Mouse (Mus musculus): ENCODE results near the gene Fam162b. TPM values are rescaled to one million over a fixed set of nuclear protein-coding genes. Genes with fewer than 3 reads are reported as not detected.

Fam162b gene
- polyA plus RNA-seq (2015; fragmentation: Nextera tagmentation; extraction: Ambion mirVana) = 7.7 and 10.5 TPM in 2 replicates

DNA sequence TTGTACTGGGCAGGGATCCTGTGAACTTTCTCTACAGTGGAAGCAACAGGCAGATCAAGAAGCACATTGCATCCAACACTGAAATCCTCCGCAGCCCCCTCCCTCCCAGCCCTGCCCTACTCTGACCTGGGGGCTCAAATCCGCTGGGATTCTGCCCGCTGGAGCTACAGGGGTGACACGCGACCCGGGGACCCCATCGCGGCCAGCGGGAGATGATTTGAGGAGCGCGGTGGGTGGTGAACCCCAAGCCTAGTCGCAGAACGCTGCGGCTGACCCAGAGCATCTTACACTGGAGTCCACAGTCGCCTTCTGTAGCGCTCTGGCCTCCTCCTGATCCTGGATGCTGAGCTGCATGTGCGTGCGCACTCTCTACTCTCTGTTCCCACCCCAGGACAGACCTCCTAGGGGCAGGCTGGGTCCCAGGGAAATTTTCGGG is at the start of gene Fam162b:
Gene Fam162b (minus strand): TSS at position 379 of the 436 bp plus-strand sequence.
- Histone ChIP-seq H3K4me2 (ENCODE audit: low read depth, low read length) (peak within 1 kb of the TSS; percentile 63), H3K4me3 (ENCODE audit: low read length) (peak within 1 kb of the TSS; percentile 41), H3K9me3 (ENCODE audit: control insufficient read depth, low read length) (no peaks in the 10 kb centered on the region), H3K9ac (ENCODE audit: low read depth, low read length) (0 out of 2 replicates have a peak within 1 kb of the TSS, but pooled peaks have one; percentile 21), H3K27me3 (replicated peaks; ENCODE audit: control insufficient read depth, insufficient read depth, low read length) (no peaks in the 10 kb centered on the region), H3K4me1 (ENCODE audit: control insufficient read depth, insufficient read depth, low read length) (peaks cover 5% of the 10 kb centered on the region; the same call in 1 of the 2 replicates), H3K27ac (ENCODE audit: low read length) (no peak within 1 kb of the TSS), H3K36me3 (ENCODE audit: control insufficient read depth, insufficient read depth, low read length) (no peaks in the 10 kb centered on the region)
- WGBS = 3% methylated on average over 19 of the region's 19 CpGs
- peak; percentile 80 for ATAC-seq

DNA sequence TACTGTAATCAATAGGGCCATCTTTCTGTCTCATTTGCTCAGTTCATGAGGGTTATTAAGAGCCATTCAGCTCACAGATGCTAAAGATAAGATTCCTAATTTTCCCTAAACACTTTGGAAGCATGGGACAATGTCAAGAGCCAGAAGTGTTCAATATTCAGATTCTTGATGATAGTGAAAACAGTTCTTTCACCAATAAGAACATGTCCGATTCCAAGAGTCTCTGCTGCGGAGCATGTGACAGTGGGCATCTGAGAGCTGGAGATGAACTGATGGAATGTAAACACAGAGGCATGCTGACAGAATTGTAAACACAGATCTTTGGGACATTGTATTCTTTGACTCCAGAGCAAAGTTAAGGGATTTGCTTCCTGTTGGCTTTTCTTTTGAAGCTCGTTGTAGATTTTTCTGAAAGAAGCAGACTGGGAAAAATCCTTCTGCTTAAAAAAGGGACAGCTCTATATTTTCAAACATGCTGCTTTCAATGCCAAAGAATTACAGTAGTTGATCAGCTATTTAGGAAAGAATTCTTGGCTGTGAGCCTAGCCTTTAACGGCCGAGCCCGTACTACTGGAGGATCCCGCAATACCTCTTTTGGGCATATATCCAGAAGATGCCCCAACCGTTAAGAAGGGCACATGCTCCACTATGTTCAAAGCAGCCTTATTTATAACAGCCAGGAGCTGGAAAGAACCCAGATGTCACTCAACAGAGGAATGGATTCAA is 41.3 kb upstream of the Fam162b start, which contains the start of gene Gprc6a:
Gene Gprc6a (minus strand): TSS at position 51 of the 726 bp plus-strand sequence.
- no peaks in the 10 kb centered on the region for H3K27me3 ChIP-seq (replicated peaks; ENCODE audit: control insufficient read depth, insufficient read depth, low read length)
- ATAC-seq = no peak
- no peak within 1 kb of the TSS for H3K9ac ChIP-seq (ENCODE audit: low read depth, low read length)
- no peaks in the 10 kb centered on the region for H3K4me1 ChIP-seq (ENCODE audit: control insufficient read depth, insufficient read depth, low read length)
- no peak within 1 kb of the TSS for H3K4me3 ChIP-seq (ENCODE audit: low read length)
- H3K27ac ChIP-seq (ENCODE audit: low read length) = no peak within 1 kb of the TSS
- H3K4me2 ChIP-seq (ENCODE audit: low read depth, low read length) = no peak within 1 kb of the TSS
- 41% methylated on average over 8 of the region's 8 CpGs for WGBS
- H3K9me3 ChIP-seq (ENCODE audit: control insufficient read depth, low read length) = no peaks in the 10 kb centered on the region
- H3K36me3 ChIP-seq (ENCODE audit: control insufficient read depth, insufficient read depth, low read length) = no peaks in the 10 kb centered on the region

DNA sequence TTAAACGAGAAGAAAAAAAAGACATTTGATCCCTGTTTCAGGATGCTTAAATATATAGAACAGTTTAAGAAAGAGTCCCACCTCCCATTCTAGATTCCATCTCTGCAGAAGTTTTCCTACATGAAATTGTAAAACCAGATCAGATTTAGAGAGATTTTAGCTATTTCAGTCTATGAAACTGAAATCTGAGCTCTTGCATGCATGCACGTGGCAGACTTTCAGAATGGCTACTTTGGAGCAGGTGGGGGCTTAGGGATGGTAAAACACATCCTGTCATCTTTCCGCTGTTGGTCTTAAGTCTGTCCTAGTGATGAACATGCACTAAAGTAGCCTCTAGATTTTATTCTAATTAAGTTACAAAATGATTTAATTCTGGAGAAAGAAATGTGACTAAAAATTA is 30.9 kb upstream of the Fam162b start:
- WGBS = 88% methylated on average over 3 of the region's 3 CpGs
- no peak overlapping the region for H3K9ac ChIP-seq (ENCODE audit: low read depth, low read length)
- H3K4me2 ChIP-seq (ENCODE audit: low read depth, low read length) = no peak overlapping the region
- H3K27me3 ChIP-seq (replicated peaks; ENCODE audit: control insufficient read depth, insufficient read depth, low read length) = no peaks in the 10 kb centered on the region
- H3K4me1 ChIP-seq (ENCODE audit: control insufficient read depth, insufficient read depth, low read length) = no peaks in the 10 kb centered on the region
- H3K27ac ChIP-seq (ENCODE audit: low read length) = no peak overlapping the region
- no peak overlapping the region for H3K4me3 ChIP-seq (ENCODE audit: low read length)
- no peaks in the 10 kb centered on the region for H3K9me3 ChIP-seq (ENCODE audit: control insufficient read depth, low read length)
- H3K36me3 ChIP-seq (ENCODE audit: control insufficient read depth, insufficient read depth, low read length) = no peaks in the 10 kb centered on the region
- ATAC-seq = no peak

DNA sequence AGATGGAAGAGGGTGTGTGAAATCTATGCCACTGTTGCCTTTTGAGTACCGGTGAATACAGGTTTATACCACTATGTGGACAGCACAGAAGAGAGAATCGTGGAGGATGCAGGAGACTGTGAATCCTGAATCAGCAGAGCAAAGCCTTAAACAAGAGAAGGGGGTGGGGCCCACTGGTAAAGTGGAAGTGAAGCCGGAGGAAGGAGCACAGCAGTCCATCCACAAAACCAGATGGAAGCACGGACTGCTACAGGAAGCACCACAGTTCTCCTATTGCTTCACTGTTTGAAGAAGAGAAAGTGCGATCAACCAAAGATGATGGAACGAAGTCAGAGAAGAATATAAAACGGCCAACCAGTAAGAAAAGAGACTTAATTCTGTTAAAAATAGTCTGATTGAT is 29.8 kb upstream of the Fam162b start:
- Histone ChIP-seq H3K4me2 (ENCODE audit: low read depth, low read length) (no peak overlapping the region), H3K36me3 (ENCODE audit: control insufficient read depth, insufficient read depth, low read length) (no peaks in the 10 kb centered on the region), H3K4me3 (ENCODE audit: low read length) (no peak overlapping the region), H3K27me3 (replicated peaks; ENCODE audit: control insufficient read depth, insufficient read depth, low read length) (no peaks in the 10 kb centered on the region), H3K27ac (ENCODE audit: low read length) (no peak overlapping the region), H3K9me3 (ENCODE audit: control insufficient read depth, low read length) (no peaks in the 10 kb centered on the region), H3K9ac (ENCODE audit: low read depth, low read length) (no peak overlapping the region), H3K4me1 (ENCODE audit: control insufficient read depth, insufficient read depth, low read length) (no peaks in the 10 kb centered on the region)
- ATAC-seq = no peak
- 73% methylated on average over 7 of the region's 7 CpGs for WGBS

DNA sequence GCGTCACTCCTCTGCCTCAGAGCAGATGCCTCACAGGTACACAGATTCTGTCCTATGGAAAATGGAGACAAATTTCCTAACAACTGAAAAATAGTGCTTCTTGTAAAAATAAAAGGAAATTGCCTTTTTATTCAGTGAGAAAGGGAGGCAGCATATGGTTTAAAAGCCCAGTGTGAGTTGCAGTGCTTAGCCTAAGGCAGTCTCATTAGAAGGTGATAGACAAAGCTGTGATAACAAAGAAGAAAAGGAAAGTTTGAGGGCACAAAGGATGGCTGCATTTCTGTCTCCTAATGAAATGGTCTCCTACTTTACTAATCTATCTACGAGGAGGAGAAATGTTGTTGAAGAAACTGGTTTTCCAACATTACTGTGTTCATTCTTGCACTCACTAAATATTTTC is 28.2 kb upstream of the Fam162b start:
- Histone ChIP-seq H3K4me2 (ENCODE audit: low read depth, low read length) (no peak overlapping the region), H3K4me1 (ENCODE audit: control insufficient read depth, insufficient read depth, low read length) (no peaks in the 10 kb centered on the region; the same call in 1 of the 2 replicates), H3K27ac (ENCODE audit: low read length) (no peak overlapping the region), H3K36me3 (ENCODE audit: control insufficient read depth, insufficient read depth, low read length) (no peaks in the 10 kb centered on the region), H3K9me3 (ENCODE audit: control insufficient read depth, low read length) (no peaks in the 10 kb centered on the region), H3K4me3 (ENCODE audit: low read length) (no peak overlapping the region), H3K9ac (ENCODE audit: low read depth, low read length) (no peak overlapping the region), H3K27me3 (replicated peaks; ENCODE audit: control insufficient read depth, insufficient read depth, low read length) (no peaks in the 10 kb centered on the region)
- 87% methylated on average over 2 of the region's 2 CpGs for WGBS
- no peak for ATAC-seq

DNA sequence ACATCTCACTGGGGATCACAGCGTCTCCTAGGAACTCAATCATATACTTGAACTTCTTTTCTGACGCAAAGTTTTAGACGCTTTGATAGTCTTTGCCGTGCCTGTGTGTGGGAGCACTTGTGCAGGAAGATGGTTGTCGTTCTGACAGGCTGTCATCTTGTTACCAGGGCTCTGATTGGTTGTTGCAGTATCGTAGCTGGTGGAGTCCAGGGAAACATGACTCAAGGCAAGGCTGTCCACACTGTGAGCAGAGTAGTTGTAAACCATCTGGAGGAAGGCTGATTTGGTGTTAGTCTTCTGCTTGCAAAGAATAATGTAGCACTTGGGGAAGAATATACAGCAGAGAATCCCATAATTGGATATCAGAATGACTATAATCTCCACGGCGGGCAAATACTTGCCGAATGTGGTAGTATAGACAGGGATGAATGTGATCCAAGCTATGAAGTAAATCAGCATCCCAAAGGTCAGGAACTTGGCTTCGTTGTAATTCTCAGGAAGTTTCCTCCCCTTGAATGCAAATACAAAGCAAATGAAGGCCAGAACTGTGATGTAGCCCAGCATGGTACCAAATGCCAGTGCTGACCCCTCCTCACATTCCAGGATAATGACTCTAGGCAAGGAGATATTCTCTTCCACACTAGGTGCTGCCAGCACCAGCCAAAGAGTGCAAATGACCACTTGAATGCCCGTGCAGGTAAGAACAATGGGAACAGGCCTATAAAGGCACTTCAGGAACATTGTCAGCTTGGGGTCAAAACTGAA is 24.7 kb upstream of the Fam162b start:
- WGBS = 76% methylated on average over 11 of the region's 11 CpGs
- no peaks in the 10 kb centered on the region for H3K9me3 ChIP-seq (ENCODE audit: control insufficient read depth, low read length)
- no peak for ATAC-seq
- no peak overlapping the region for H3K27ac ChIP-seq (ENCODE audit: low read length)
- H3K9ac ChIP-seq (ENCODE audit: low read depth, low read length) = no peak overlapping the region
- H3K4me1 ChIP-seq (ENCODE audit: control insufficient read depth, insufficient read depth, low read length) = no peaks in the 10 kb centered on the region; the same call in 1 of the 2 replicates
- no peaks in the 10 kb centered on the region for H3K27me3 ChIP-seq (replicated peaks; ENCODE audit: control insufficient read depth, insufficient read depth, low read length)
- no peak overlapping the region for H3K4me2 ChIP-seq (ENCODE audit: low read depth, low read length)
- H3K4me3 ChIP-seq (ENCODE audit: low read length) = no peak overlapping the region
- H3K36me3 ChIP-seq (ENCODE audit: control insufficient read depth, insufficient read depth, low read length) = no peaks in the 10 kb centered on the region

DNA sequence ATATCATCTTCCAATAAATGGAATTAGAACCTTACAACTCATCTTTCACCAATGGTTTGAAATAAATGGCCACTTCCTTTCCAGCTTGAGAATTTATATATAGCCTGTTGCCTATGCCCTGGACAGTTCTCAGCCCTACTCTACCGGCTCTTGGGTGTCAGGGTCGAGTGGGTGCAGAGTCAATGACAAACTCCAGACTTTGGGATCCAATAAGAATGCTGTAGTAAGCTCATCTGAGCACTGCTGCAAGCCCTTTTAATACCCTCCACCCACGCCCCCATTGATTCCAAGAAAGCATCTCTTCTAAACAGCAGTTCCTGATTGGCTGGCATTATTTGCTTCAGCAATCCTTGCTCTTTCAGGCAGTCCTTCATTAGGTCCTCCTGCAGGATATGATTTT is 23.1 kb upstream of the Fam162b start:
- Histone ChIP-seq H3K4me1 (ENCODE audit: control insufficient read depth, insufficient read depth, low read length) (no peaks in the 10 kb centered on the region; the same call in 1 of the 2 replicates), H3K27me3 (replicated peaks; ENCODE audit: control insufficient read depth, insufficient read depth, low read length) (no peaks in the 10 kb centered on the region), H3K36me3 (ENCODE audit: control insufficient read depth, insufficient read depth, low read length) (no peaks in the 10 kb centered on the region), H3K9me3 (ENCODE audit: control insufficient read depth, low read length) (no peaks in the 10 kb centered on the region), H3K27ac (ENCODE audit: low read length) (no peak overlapping the region), H3K4me3 (ENCODE audit: low read length) (no peak overlapping the region), H3K4me2 (ENCODE audit: low read depth, low read length) (no peak overlapping the region), H3K9ac (ENCODE audit: low read depth, low read length) (no peak overlapping the region)
- 52% methylated on average over 3 of the region's 3 CpGs for WGBS
- no peak for ATAC-seq

DNA sequence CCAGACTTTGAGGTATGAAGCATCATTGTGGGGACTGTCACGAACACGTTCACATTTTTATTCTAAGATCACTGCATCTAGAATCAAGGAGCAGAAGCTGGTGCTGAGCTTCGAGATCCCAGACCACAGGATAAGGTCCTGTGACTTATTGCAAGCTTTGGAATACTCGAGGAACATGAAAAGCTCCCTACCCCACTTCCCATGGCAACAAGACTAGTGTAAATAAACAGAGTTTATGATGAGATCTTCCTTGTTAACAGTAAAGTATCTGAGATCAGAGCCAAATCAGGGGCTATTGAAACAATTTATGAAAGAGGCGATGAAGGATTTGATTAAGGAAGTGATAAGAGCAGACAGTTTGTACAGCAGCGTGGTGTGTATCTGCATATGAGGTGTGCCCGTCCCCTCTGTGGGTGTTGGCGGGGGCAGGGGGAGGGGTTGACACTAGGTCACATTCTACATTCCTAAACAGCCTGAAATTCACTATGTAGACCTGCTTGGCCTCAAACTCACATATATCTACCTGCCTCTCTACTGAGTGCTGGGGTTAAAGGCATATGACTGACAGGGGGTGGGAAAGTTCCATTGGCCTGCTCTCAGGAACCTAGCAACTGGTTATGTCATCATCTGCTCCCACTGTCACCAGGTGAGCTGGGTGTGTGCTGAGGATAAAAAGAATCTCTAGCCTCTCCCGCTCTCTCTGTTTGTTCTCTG is 21.8 kb upstream of the Fam162b start:
- Histone ChIP-seq H3K9me3 (ENCODE audit: control insufficient read depth, low read length) (no peaks in the 10 kb centered on the region), H3K27me3 (replicated peaks; ENCODE audit: control insufficient read depth, insufficient read depth, low read length) (no peaks in the 10 kb centered on the region), H3K4me1 (ENCODE audit: control insufficient read depth, insufficient read depth, low read length) (no peaks in the 10 kb centered on the region; the same call in 1 of the 2 replicates), H3K27ac (ENCODE audit: low read length) (no peak overlapping the region), H3K4me2 (ENCODE audit: low read depth, low read length) (no peak overlapping the region), H3K4me3 (ENCODE audit: low read length) (no peak overlapping the region), H3K36me3 (ENCODE audit: control insufficient read depth, insufficient read depth, low read length) (no peaks in the 10 kb centered on the region), H3K9ac (ENCODE audit: low read depth, low read length) (no peak overlapping the region)
- peak; percentile 62 for ATAC-seq
- WGBS = 43% methylated on average over 9 of the region's 9 CpGs
